Comparison of ENCODE assay signal across 16 mouse cellular contexts in the genomic region with DNA sequence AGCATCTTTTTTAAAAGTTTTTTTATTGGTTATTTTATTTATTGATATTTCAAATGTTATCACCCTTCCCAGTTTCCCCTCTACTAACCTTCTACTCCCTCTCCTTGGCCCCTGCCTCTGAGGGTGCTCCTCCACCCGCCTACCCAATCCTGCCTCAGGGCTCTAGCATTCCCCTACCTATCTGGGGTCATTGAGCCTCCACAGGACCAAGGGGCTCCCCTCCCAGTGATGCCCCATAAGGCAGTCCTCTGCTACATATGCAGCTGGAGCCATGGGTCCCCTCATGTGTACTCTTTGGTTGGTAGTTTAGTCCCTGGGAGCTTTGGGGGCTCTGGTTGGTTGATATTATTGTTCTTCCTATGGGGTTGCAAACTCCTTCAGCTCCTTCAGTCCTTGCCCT. TPM values are rescaled to one million over a fixed set of nuclear protein-coding genes. Genes with fewer than 3 reads are reported as not detected.
DNase-seq lines count a peak whose midpoint lies in the region; ATAC-seq and TF ChIP-seq lines count a peak whose summit lies in the region.
"Not testable (repeated sequence)": the region's sequence is repeated elsewhere in the genome, so short reads cannot be mapped to it uniquely, and the experiment has no call there.
"Had no signal": no experiment of that assay in that cellular context is flagged by ENCODE, and none has a peak within 500 bp of the region (broad histone marks: within the 10 kb centered on the region; RNA-seq: fewer than 3 reads in every experiment).

No protein-coding gene starts in this region.

- not testable (repeated sequence) for TF ChIP-seq EP300 in liver, postnatal 0 days (IDR thresholded peaks at IDR 0.05; ENCODE audit: low read depth)

- H3K36me3 ChIP-seq in erythroblast, embryonic 14.5 days (ENCODE audit: control insufficient read depth), result peaks cover 80% of the 10 kb centered on the region
- peaks cover 23% of the 10 kb centered on the region for H3K36me3 ChIP-seq in intestine, embryonic 14.5 days (ENCODE audit: control insufficient read depth, insufficient read depth, low read length)
- peaks cover 17% of the 10 kb centered on the region; the same call in 1 of the 2 replicates for H3K36me3 ChIP-seq in liver, embryonic 11.5 days (ENCODE audit: control insufficient read depth, insufficient read depth, low read length)
- peaks cover 57% of the 10 kb centered on the region for H3K36me3 ChIP-seq in liver, embryonic 13.5 days
- H3K36me3 ChIP-seq in liver, embryonic 15.5 days (replicated peaks), result peaks cover 57% of the 10 kb centered on the region
- peaks cover 50% of the 10 kb centered on the region for H3K36me3 ChIP-seq in liver, postnatal 0 days (replicated peaks; ENCODE audit: insufficient read depth, low read length)

- peak; percentile 15 for DNase-seq in intestine, embryonic 14.5 days (ENCODE audit: low spot score)
- DNase-seq in liver, embryonic 11.5 days (ENCODE audit: low spot score); liver, postnatal 0 days: not testable (repeated sequence)
- DNase-seq in liver, embryonic 13.5 days, result peak; percentile 27
- peak; percentile 19 to 64 for DNase-seq in spleen, postnatal 4 days (ENCODE audit: low spot score in 2 of 2)

- not testable (repeated sequence) for H3K9me3 ChIP-seq in erythroblast, embryonic 14.5 days (ENCODE audit: control insufficient read depth, low read length); intestine, embryonic 14.5 days (ENCODE audit: control insufficient read depth, low read length); liver, embryonic 11.5 days (ENCODE audit: control insufficient read depth, low read length); liver, embryonic 13.5 days (replicated peaks); liver, embryonic 15.5 days (replicated peaks); liver, postnatal 0 days (ENCODE audit: low read length)

- not testable (repeated sequence) for H3K4me2 ChIP-seq in intestine, embryonic 14.5 days (ENCODE audit: low read length)
- peak overlapping the region; percentile 57 for H3K4me2 ChIP-seq in liver, embryonic 11.5 days
- peak overlapping the region; percentile 75 for H3K4me2 ChIP-seq in liver, embryonic 13.5 days
- peak overlapping the region; percentile 72 for H3K4me2 ChIP-seq in liver, embryonic 15.5 days
- H3K4me2 ChIP-seq in liver, postnatal 0 days (ENCODE audit: low read depth, low read length), result peak overlapping the region; percentile 62

- not testable (repeated sequence) for H3K9ac ChIP-seq in intestine, embryonic 14.5 days (ENCODE audit: low read length)
- peak overlapping the region; percentile 37; the same call in 1 of the 2 replicates for H3K9ac ChIP-seq in liver, embryonic 11.5 days (ENCODE audit: low read depth, low read length)
- peak overlapping the region; percentile 74 for H3K9ac ChIP-seq in liver, embryonic 13.5 days
- peak overlapping the region; percentile 67 for H3K9ac ChIP-seq in liver, embryonic 15.5 days
- H3K9ac ChIP-seq in liver, postnatal 0 days (replicated peaks), result peak overlapping the region; percentile 47

- H3K4me3 ChIP-seq in bone marrow, adult 2 months (replicated peaks; ENCODE audit: control insufficient read depth, low read depth, low read length); intestine, embryonic 14.5 days (ENCODE audit: low read depth, low read length): not testable (repeated sequence)
- peak overlapping the region; percentile 91 for H3K4me3 ChIP-seq in erythroblast, embryonic 14.5 days (replicated peaks)
- peak overlapping the region; percentile 5; the same call in 1 of the 2 replicates for H3K4me3 ChIP-seq in liver, embryonic 11.5 days (ENCODE audit: low read depth, low read length)
- peak overlapping the region; percentile 49 for H3K4me3 ChIP-seq in liver, embryonic 13.5 days (replicated peaks)
- H3K4me3 ChIP-seq in liver, embryonic 15.5 days (replicated peaks), result peak overlapping the region; percentile 47
- H3K4me3 ChIP-seq in liver, postnatal 0 days (ENCODE audit: low read depth, low read length), result 0 out of 2 replicates have a peak overlapping the region, but pooled peaks have one; percentile 7

- 65% methylated on average over 1 of the region's 1 CpGs for WGBS in bone marrow, adult 2 months
- 72% methylated on average over 1 of the region's 1 CpGs for WGBS in intestine, embryonic 14.5 days
- WGBS in liver, embryonic 11.5 days, result 62% methylated on average over 1 of the region's 1 CpGs
- 22% methylated on average over 1 of the region's 1 CpGs for WGBS in liver, embryonic 13.5 days (ENCODE audit: insufficient replicate concordance)
- 17% methylated on average over 1 of the region's 1 CpGs for WGBS in liver, embryonic 15.5 days (ENCODE audit: insufficient replicate concordance)
- WGBS in liver, postnatal 0 days (ENCODE audit: insufficient replicate concordance), result 71% methylated on average over 1 of the region's 1 CpGs

- TF ChIP-seq POLR2A in bone marrow, adult 2 months (IDR thresholded peaks at IDR 0.05; ENCODE audit: borderline replicate concordance, control insufficient read depth, low read depth, low read length), result not testable (repeated sequence)

- not testable (repeated sequence) for H3K27me3 ChIP-seq in erythroblast, embryonic 14.5 days (ENCODE audit: control insufficient read depth); intestine, embryonic 14.5 days (replicated peaks; ENCODE audit: control insufficient read depth, insufficient read depth, low read length); liver, embryonic 11.5 days (replicated peaks; ENCODE audit: control insufficient read depth, insufficient read depth, low read length); liver, embryonic 13.5 days; liver, embryonic 15.5 days; liver, postnatal 0 days (ENCODE audit: insufficient read depth, low read length)

- not testable (repeated sequence) for ATAC-seq in intestine, embryonic 14.5 days (replicated peaks; ENCODE audit: low FRiP score, low TSS enrichment, low read depth); liver, postnatal 0 days
- ATAC-seq in liver, embryonic 11.5 days (replicated peaks; ENCODE audit: low FRiP score), result peak; percentile 48; the same call in 1 of the 2 replicates
- peak; percentile 54 for ATAC-seq in liver, embryonic 13.5 days (ENCODE audit: low read depth)
- peak; percentile 43 for ATAC-seq in liver, embryonic 15.5 days (ENCODE audit: insufficient read depth)

- H3K27ac ChIP-seq in bone marrow, adult 2 months (ENCODE audit: control insufficient read depth, insufficient read depth, low read depth, low read length, poor library complexity), result peak overlapping the region; percentile 72
- not testable (repeated sequence) for H3K27ac ChIP-seq in intestine, embryonic 14.5 days (ENCODE audit: low read depth)
- H3K27ac ChIP-seq in liver, embryonic 11.5 days (ENCODE audit: low read depth, low read length), result peak overlapping the region; percentile 78
- H3K27ac ChIP-seq in liver, embryonic 13.5 days, result peak overlapping the region; percentile 95
- H3K27ac ChIP-seq in liver, embryonic 15.5 days (replicated peaks), result peak overlapping the region; percentile 98
- H3K27ac ChIP-seq in liver, postnatal 0 days (ENCODE audit: low read depth), result peak overlapping the region; percentile 92

- H3K4me1 ChIP-seq in bone marrow, adult 2 months (ENCODE audit: control insufficient read depth, insufficient read depth, low read length); intestine, embryonic 14.5 days (replicated peaks; ENCODE audit: control insufficient read depth, insufficient read depth, low read length): not testable (repeated sequence)
- H3K4me1 ChIP-seq in erythroblast, embryonic 14.5 days (ENCODE audit: control insufficient read depth), result peaks cover 69% of the 10 kb centered on the region
- H3K4me1 ChIP-seq in liver, embryonic 11.5 days (replicated peaks; ENCODE audit: control insufficient read depth, insufficient read depth, low read length), result peaks cover 12% of the 10 kb centered on the region
- peaks cover 58% of the 10 kb centered on the region for H3K4me1 ChIP-seq in liver, embryonic 13.5 days (replicated peaks)
- peaks cover 48% of the 10 kb centered on the region for H3K4me1 ChIP-seq in liver, embryonic 15.5 days (replicated peaks)
- peaks cover 16% of the 10 kb centered on the region for H3K4me1 ChIP-seq in liver, postnatal 0 days (ENCODE audit: insufficient read depth)

- not testable (repeated sequence) for TF ChIP-seq CTCF in bone marrow, adult 2 months (IDR thresholded peaks at IDR 0.05; ENCODE audit: control insufficient read depth, insufficient read depth, low read length); liver, postnatal 0 days (IDR thresholded peaks at IDR 0.05; ENCODE audit: low read depth)

RNA-seq across cellular contexts. Expression of a gene that starts 5.0 kb away (rescaled TPM):
- 72.4 and 103 TPM in 2 replicates for polyA plus RNA-seq in bone marrow, adult 2 months (2011; ENCODE audit: insufficient read depth, insufficient read length, low replicate concordance, missing spikeins)
- polyA plus RNA-seq in erythroblast, embryonic 14.5 days (2012), result 11.6 and 14.1 TPM in 2 replicates
- 28.5 and 31.0 TPM in 2 replicates for polyA plus RNA-seq in intestine, embryonic 14.5 days (2014; fragmentation: Nextera tagmentation; extraction: Ambion mirVana)
- polyA plus RNA-seq in liver, embryonic 11.5 days (2014; fragmentation: Nextera tagmentation; extraction: Ambion mirVana), result 52.2 and 56.3 TPM in 2 replicates
- polyA plus RNA-seq in liver, embryonic 13.5 days (2015; fragmentation: Nextera tagmentation; extraction: Ambion mirVana), result 69.0 and 74.3 TPM in 2 replicates
- polyA plus RNA-seq in liver, embryonic 15.5 days (2015; fragmentation: Nextera tagmentation; extraction: Ambion mirVana), result 65.6 and 65.9 TPM in 2 replicates
- 28.7 and 28.9 TPM in 2 replicates for polyA plus RNA-seq in liver, postnatal 0 days (2015; fragmentation: Nextera tagmentation; extraction: Ambion mirVana)

RNA-seq across cellular contexts. Expression of a gene that starts 15.1 kb away (rescaled TPM):
- polyA plus RNA-seq in bone marrow, adult 2 months (2011; ENCODE audit: insufficient read depth, insufficient read length, low replicate concordance, missing spikeins), result 0.75 TPM in 1 of 2 replicates, not detected in the other
- not detected in 2 replicates for polyA plus RNA-seq in erythroblast, embryonic 14.5 days (2012)
- 0.07 TPM in 1 of 2 replicates, not detected in the other for polyA plus RNA-seq in intestine, embryonic 14.5 days (2014; fragmentation: Nextera tagmentation; extraction: Ambion mirVana)
- polyA plus RNA-seq in liver, embryonic 11.5 days (2014; fragmentation: Nextera tagmentation; extraction: Ambion mirVana), result not detected in 2 replicates
- polyA plus RNA-seq in liver, embryonic 13.5 days (2015; fragmentation: Nextera tagmentation; extraction: Ambion mirVana), result not detected in 2 replicates
- polyA plus RNA-seq in liver, embryonic 15.5 days (2015; fragmentation: Nextera tagmentation; extraction: Ambion mirVana), result 0.03 TPM in 1 of 2 replicates, not detected in the other
- not detected in 2 replicates for polyA plus RNA-seq in liver, postnatal 0 days (2015; fragmentation: Nextera tagmentation; extraction: Ambion mirVana)
- polyA plus RNA-seq: CD4-positive, CD25-positive, alpha-beta regulatory T cell, adult 4 months; embryonic facial prominence, embryonic 10.5 days; embryonic facial prominence, embryonic 12.5 days; forebrain, embryonic 10.5 days; forebrain, embryonic 12.5 days; forebrain, embryonic 14.5 days; forebrain, embryonic 16.5 days; G1E had no signal
